Mouse (Mus musculus) forebrain, embryonic 15.5 days (tissue): ENCODE data around the gene Ugp2. TPM values are rescaled to one million over a fixed set of nuclear protein-coding genes. Genes with fewer than 3 reads are reported as not detected.

Experiments
- ATAC-seq: fragments of 200-750 bp; cut with Nextera tagmentation; replicated peaks from 2 replicates; pipeline ENCODE4 v1.8.0; 2017; ENCODE audit warnings: mild to moderate bottlenecking, moderate TSS enrichment, moderate library complexity
- H3K27ac ChIP-seq: fragments of 300-500 bp; sonication (generic); replicated peaks from 2 replicates; pipeline ENCODE4 v1.5.1; 2015; ENCODE audit warnings: mild to moderate bottlenecking, inconsistent platforms
- H3K27me3 ChIP-seq: fragments of 300-500 bp; sonication (generic); 2 replicates; pipeline ENCODE4 v1.6.1; 2015; ENCODE audit warnings: inconsistent platforms
- H3K36me3 ChIP-seq: fragments of 300-500 bp; sonication (generic); 2 replicates; pipeline ENCODE4 v1.6.1; 2015; ENCODE audit warnings: mild to moderate bottlenecking, inconsistent platforms
- H3K4me1 ChIP-seq: fragments of 300-500 bp; sonication (generic); 2 replicates; pipeline ENCODE4 v1.6.1; 2015; ENCODE audit warnings: inconsistent platforms
- H3K4me2 ChIP-seq: fragments of 300-500 bp; sonication (generic); replicated peaks from 2 replicates; pipeline ENCODE4 v1.6.1; 2015; ENCODE audit warnings: mild to moderate bottlenecking, inconsistent platforms
- H3K4me3 ChIP-seq: fragments of 300-500 bp; sonication (generic); 2 replicates; pipeline ENCODE4 v1.5.1; 2015; ENCODE audit warnings: mild to moderate bottlenecking, inconsistent platforms
- H3K9ac ChIP-seq: fragments of 300-500 bp; sonication (generic); replicated peaks from 2 replicates; pipeline ENCODE4 v1.6.1; 2015; ENCODE audit warnings: mild to moderate bottlenecking, inconsistent platforms
- H3K9me3 ChIP-seq: fragments of 300-500 bp; sonication (generic); 2 replicates; pipeline ENCODE4 v1.6.1; 2016; ENCODE audit warnings: inconsistent platforms
- WGBS: fragments of 180-500 bp; shearing (Covaris S2); methylation state at CpG from one replicate; pipeline ENCODE4 v1.1.7; 2015; ENCODE audit warnings: mixed read lengths; 5-methylcytosine and 5-hydroxymethylcytosine counted together
- polyA plus RNA-seq: library from polyadenylated mRNA; unstranded; fragments of >200 nt; fragmentation: Nextera tagmentation; extraction: Ambion mirVana; gene quantifications from 2 replicates; pipeline ENCODE4 v1.2.1, GENCODE M21; 2015

Ugp2 gene
- 53.6 and 56.1 TPM in 2 replicates for polyA plus RNA-seq

DNA sequence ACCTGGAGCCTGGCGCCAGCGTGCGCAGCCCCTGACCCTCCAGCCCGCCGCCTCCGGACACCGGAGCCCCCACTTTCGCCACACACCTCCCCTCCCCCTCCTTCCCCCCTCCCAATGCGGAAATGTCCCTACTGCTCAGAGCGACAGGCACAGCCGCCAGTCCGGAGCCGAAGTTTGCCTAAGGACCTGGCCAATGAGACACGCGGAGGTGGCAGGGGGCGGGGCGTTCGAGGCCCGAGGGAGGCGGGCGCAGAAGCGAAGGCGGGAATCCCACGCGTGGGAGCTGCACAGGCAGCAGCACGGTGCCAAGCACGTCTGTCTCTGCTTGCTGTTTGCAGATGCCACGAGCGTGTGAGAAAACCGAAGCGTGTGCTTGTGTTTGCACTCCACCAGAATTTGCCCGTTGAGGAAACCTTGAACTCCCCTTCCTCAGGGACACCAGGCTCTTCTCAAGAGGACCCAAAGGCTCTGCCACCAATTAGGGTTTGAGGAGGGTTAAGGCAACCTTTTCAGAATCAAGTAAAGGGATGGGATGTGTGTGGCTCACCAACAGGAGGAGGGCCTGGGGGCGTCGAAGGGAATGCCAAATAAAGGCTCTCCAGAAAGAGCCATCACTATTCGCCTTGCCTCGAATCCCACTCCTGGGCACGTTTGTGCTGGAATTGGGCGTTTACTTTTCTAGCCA lies at the start of gene Ugp2:
Gene Ugp2, minus strand, starts transcription at position 80 of the 685 bp plus-strand sequence.
- no peaks in the 10 kb centered on the region for H3K9me3 ChIP-seq
- no peaks in the 10 kb centered on the region for H3K27me3 ChIP-seq
- H3K4me2 ChIP-seq: peak within 1 kb of the TSS; percentile 65
- peaks cover 24% of the 10 kb centered on the region for H3K4me1 ChIP-seq
- H3K27ac ChIP-seq: peak within 1 kb of the TSS; percentile 73
- 7% methylated on average over 38 of the region's 38 CpGs for WGBS
- H3K9ac ChIP-seq: peak within 1 kb of the TSS; percentile 65
- ATAC-seq: peak; percentile 99
- no peaks in the 10 kb centered on the region for H3K36me3 ChIP-seq
- H3K4me3 ChIP-seq: peak within 1 kb of the TSS; percentile 66

GRCm38 (mm10) chr11:21414911-21415381 lies 43.9 kb upstream of the Ugp2 start:
- Histone ChIP-seq H3K4me1 (no peaks in the 10 kb centered on the region), H3K4me2 (no peak overlapping the region), H3K9ac (no peak overlapping the region), H3K4me3 (no peak overlapping the region), H3K36me3 (no peaks in the 10 kb centered on the region), H3K27me3 (no peaks in the 10 kb centered on the region), H3K9me3 (no peaks in the 10 kb centered on the region), H3K27ac (no peak overlapping the region)
- ATAC-seq: no peak
- WGBS: 68% methylated on average over 7 of the region's 7 CpGs

DNA sequence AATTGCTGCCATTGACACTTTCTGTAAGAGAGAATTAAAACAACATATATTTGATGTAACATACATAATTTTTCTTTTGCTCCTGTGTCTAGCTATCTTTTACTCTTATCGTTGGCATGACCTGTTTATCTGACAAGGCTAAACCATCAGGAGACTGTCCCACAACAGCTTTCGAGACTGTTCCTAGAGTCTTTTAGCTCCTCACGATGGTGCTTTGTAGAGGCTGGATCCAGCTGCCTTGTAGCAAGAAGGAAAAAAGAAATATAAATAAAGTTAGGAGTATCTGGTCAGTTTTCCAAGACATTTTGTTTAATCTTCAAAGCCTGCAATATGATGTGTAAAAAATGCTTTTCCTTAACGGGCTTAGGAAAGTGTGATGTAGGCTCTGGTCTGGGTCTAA lies 35.7 kb upstream of the Ugp2 start:
- Histone ChIP-seq H3K27me3 (no peaks in the 10 kb centered on the region), H3K4me2 (no peak overlapping the region), H3K4me3 (no peak overlapping the region), H3K4me1 (no peaks in the 10 kb centered on the region), H3K9me3 (no peaks in the 10 kb centered on the region), H3K9ac (no peak overlapping the region), H3K36me3 (no peaks in the 10 kb centered on the region), H3K27ac (no peak overlapping the region)
- 89% methylated on average over 4 of the region's 4 CpGs for WGBS
- ATAC-seq: no peak

- Histone ChIP-seq H3K9me3 (no peaks in the 10 kb centered on the region), H3K27ac (no peak overlapping the region), H3K36me3 (no peaks in the 10 kb centered on the region), H3K4me2 (no peak overlapping the region), H3K9ac (no peak overlapping the region), H3K4me1 (no peaks in the 10 kb centered on the region), H3K27me3 (no peaks in the 10 kb centered on the region), H3K4me3 (no peak overlapping the region)
- 67% methylated on average over 1 of the region's 1 CpGs for WGBS
- no peak for ATAC-seq
These were observed 35.1 kb upstream of the Ugp2 start for GRCm38 (mm10) chr11:21406141-21406540.

DNA sequence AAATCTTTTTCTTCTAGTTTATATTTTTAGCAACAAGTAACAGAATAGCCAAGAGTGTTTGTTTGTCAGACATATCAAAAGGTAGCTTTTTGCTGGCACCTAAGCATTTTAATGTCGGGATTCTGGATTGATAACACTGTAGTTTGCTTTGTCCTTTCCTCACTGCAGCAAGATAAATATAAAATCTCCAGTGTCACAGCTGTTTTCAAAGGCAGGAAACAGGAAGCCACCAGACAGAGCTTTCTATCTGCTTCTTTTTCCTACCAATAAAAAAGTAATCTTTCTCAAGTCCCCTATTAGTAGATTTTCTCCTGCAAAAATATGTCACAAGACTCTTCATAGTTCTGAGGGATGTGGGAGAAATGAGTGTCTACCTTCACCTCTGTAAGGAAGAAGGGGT lies 32.9 kb upstream of the Ugp2 start:
- 0 out of 2 replicates have a peak, but pooled peaks cover 3% of the 10 kb centered on the region for H3K4me1 ChIP-seq
- H3K4me2 ChIP-seq: no peak overlapping the region
- no peak overlapping the region for H3K4me3 ChIP-seq
- no peaks in the 10 kb centered on the region for H3K36me3 ChIP-seq
- no peak for ATAC-seq
- H3K9ac ChIP-seq: no peak overlapping the region
- 84% methylated on average over 1 of the region's 1 CpGs for WGBS
- no peaks in the 10 kb centered on the region for H3K9me3 ChIP-seq
- H3K27ac ChIP-seq: no peak overlapping the region
- no peaks in the 10 kb centered on the region for H3K27me3 ChIP-seq

DNA sequence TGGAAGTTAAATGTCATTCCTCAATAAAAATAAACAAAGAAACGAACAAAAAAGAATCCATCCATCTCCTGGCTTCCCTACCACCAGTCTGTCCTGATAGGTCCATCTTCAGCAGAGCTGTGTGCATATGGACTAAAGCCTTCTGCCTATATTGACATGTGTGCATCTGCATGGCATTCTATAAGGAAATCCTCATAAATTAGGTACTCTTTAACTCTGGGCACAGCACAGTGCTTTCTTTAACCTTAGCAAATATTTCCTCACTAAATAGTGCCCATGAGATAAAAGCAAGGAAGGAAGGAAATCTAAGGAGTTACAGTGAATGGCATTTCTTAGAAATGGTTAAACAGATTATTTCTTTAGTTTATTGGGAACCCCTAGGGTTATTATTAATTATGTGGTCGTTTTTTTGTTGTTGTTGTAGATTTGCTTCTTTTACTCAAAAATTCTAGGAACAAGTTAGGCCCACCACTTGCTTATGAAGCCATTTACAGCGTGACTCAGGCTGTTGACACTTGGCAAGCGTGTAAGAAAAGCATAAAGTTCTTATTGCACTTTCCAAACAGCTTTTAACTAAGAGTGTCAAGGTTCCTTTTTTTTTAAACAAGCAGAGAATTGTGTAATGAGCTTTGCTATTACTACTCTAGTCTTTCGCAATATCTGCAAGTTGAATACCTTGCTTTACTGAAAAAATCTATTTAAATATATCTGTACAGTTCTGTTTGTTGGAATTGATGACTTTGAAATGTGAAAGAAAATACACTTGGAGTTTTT lies 31.7 kb upstream of the Ugp2 start:
- H3K27ac ChIP-seq: no peak overlapping the region
- H3K9ac ChIP-seq: no peak overlapping the region
- H3K4me1 ChIP-seq: 0 out of 2 replicates have a peak, but pooled peaks cover 3% of the 10 kb centered on the region
- no peak overlapping the region for H3K4me2 ChIP-seq
- H3K4me3 ChIP-seq: no peak overlapping the region
- no peak for ATAC-seq
- no peaks in the 10 kb centered on the region for H3K9me3 ChIP-seq
- 70% methylated on average over 5 of the region's 5 CpGs for WGBS
- no peaks in the 10 kb centered on the region for H3K27me3 ChIP-seq
- no peaks in the 10 kb centered on the region for H3K36me3 ChIP-seq

- Histone ChIP-seq H3K9ac (no peak overlapping the region), H3K36me3 (no peaks in the 10 kb centered on the region), H3K27me3 (no peaks in the 10 kb centered on the region), H3K4me1 (0 out of 2 replicates have a peak, but pooled peaks cover 3% of the 10 kb centered on the region), H3K27ac (no peak overlapping the region), H3K4me3 (no peak overlapping the region), H3K9me3 (no peaks in the 10 kb centered on the region), H3K4me2 (no peak overlapping the region)
- ATAC-seq: no peak
- 88% methylated on average over 2 of the region's 2 CpGs for WGBS
These were observed 30.2 kb upstream of the Ugp2 start for GRCm38 (mm10) chr11:21401248-21401647.

DNA sequence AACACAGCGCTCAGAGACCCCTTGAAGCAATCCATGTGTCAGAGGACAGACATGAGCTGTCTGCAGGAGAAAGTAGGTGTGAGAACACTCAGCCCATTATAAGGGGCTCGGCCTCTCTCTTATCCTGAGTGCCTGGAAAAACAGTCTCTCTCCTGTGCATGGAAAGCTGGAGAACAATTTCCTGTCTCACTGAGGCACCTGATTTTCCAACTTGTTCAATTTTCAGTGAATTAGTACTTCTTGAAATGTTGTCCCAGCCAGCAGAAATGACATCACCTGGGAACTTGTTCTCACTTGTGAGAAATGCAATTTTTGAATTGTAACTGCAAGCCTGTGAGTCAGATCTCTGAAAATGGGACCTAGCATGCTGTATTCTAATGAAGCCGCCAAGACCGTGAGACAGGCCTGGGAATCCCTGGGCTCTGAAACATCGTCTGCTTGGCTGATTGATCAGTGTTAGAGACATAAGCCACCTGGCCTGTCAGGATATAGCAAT lies 28.2 kb upstream of the Ugp2 start:
- no peak overlapping the region for H3K27ac ChIP-seq
- 0 out of 2 replicates have a peak, but pooled peaks cover 3% of the 10 kb centered on the region for H3K4me1 ChIP-seq
- H3K9me3 ChIP-seq: no peaks in the 10 kb centered on the region
- H3K27me3 ChIP-seq: no peaks in the 10 kb centered on the region
- no peak for ATAC-seq
- WGBS: 51% methylated on average over 5 of the region's 5 CpGs
- H3K36me3 ChIP-seq: no peaks in the 10 kb centered on the region
- no peak overlapping the region for H3K4me2 ChIP-seq
- H3K9ac ChIP-seq: no peak overlapping the region
- no peak overlapping the region for H3K4me3 ChIP-seq

DNA sequence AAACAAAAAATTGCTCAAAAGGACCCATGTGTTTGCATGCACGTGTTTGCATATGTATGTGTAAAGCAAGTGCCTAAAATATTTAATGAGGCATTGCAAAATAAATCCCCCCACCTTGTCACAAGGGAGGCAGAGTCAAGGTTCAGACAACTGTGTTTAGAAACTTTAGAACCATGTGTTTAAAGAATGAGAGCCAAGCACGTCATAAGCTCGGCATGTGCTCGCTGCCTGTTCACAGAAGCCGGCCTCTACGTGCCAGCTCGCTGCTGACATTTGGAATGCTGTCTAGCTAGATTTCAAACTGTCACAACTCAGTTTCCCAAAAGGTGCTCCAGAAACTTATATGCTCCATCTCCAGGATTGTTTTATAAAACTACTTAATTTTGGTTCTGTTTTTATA lies 27.5 kb upstream of the Ugp2 start:
- H3K27ac ChIP-seq: no peak overlapping the region
- peak; percentile 66; the same call in 1 of the 2 replicates for ATAC-seq
- H3K9me3 ChIP-seq: no peaks in the 10 kb centered on the region
- WGBS: 52% methylated on average over 7 of the region's 7 CpGs
- no peaks in the 10 kb centered on the region for H3K27me3 ChIP-seq
- no peak overlapping the region for H3K4me2 ChIP-seq
- no peak overlapping the region for H3K4me3 ChIP-seq
- no peaks in the 10 kb centered on the region for H3K36me3 ChIP-seq
- H3K9ac ChIP-seq: no peak overlapping the region
- H3K4me1 ChIP-seq: 0 out of 2 replicates have a peak, but pooled peaks cover 3% of the 10 kb centered on the region

- Histone ChIP-seq H3K4me1 (no peaks in the 10 kb centered on the region), H3K9ac (no peak overlapping the region), H3K27ac (no peak overlapping the region), H3K36me3 (no peaks in the 10 kb centered on the region), H3K27me3 (no peaks in the 10 kb centered on the region), H3K9me3 (no peaks in the 10 kb centered on the region), H3K4me2 (no peak overlapping the region), H3K4me3 (no peak overlapping the region)
- WGBS: 69% methylated on average over 4 of the region's 4 CpGs
- no peak for ATAC-seq
These were observed 15.8 kb upstream of the Ugp2 start for GRCm38 (mm10) chr11:21386790-21387189.

DNA sequence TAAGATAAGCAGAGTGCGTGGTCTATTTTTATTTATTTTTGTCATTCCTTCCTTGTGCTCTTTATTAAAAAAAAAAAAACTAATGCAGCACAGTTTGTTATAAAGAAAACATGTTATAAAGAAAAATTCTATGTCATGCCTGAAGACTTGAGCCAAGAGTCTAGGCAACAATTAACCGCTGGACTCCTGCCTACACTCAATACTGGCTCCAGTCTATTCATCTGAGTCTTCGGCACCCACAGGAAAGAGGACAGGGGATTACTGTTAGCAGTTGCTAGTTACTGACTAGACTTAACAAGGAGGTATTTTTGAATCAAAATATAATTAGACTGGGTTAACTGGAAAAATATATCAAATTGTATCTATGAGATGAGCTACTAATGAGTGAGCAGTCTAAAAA lies 3.1 kb upstream of the Ugp2 start:
- WGBS: 62% methylated on average over 3 of the region's 3 CpGs
- H3K27me3 ChIP-seq: no peaks in the 10 kb centered on the region
- peaks cover 15% of the 10 kb centered on the region for H3K4me1 ChIP-seq
- H3K36me3 ChIP-seq: no peaks in the 10 kb centered on the region
- ATAC-seq: no peak
- H3K4me3 ChIP-seq: no peak overlapping the region
- H3K27ac ChIP-seq: no peak overlapping the region
- no peaks in the 10 kb centered on the region for H3K9me3 ChIP-seq
- H3K4me2 ChIP-seq: no peak overlapping the region
- no peak overlapping the region for H3K9ac ChIP-seq

- Histone ChIP-seq H3K9me3 (no peaks in the 10 kb centered on the region), H3K4me1 (peaks cover 24% of the 10 kb centered on the region), H3K4me2 (peak overlapping the region; percentile 65), H3K27me3 (no peaks in the 10 kb centered on the region), H3K4me3 (peak overlapping the region; percentile 66), H3K9ac (peak overlapping the region; percentile 65), H3K36me3 (no peaks in the 10 kb centered on the region), H3K27ac (peak overlapping the region; percentile 73)
- peak; percentile 94 for ATAC-seq
- 1% methylated on average over 65 of the region's 69 CpGs for WGBS
These were observed 441 bp downstream of the Ugp2 start for GRCm38 (mm10) chr11:21370399-21371121.
